Mouse (Mus musculus) spleen, postnatal 36 days (tissue): Measurements from ENCODE around the gene Gm20605.

ENCODE experiments used
- DNase-seq, 2 experiments: peaks; one replicate each; pipeline ENCODE4 v3.0.0; 2022; ENCODE audit warnings: low spot score in 2 of 2, mixed read lengths in 1 of 2

Gm20605 gene

GRCm38 (mm10) chr5:137686127-137686790 lies 57.3 kb downstream of the Gm20605 start:
- peak; percentile 83 to 89 for DNase-seq

- DNase-seq, result no peak
Observed at GRCm38 (mm10) chr5:137689974-137690373, 61.0 kb downstream of the Gm20605 start.

GRCm38 (mm10) chr5:137690531-137690930 lies 61.6 kb downstream of the Gm20605 start:
- DNase-seq, result no peak

GRCm38 (mm10) chr5:137691881-137692280 lies 62.9 kb downstream of the Gm20605 start:
- no peak for DNase-seq
